Mouse (Mus musculus) left cerebral cortex, adult 18-20 months (tissue): ENCODE results near the gene Lin37. TPM values are rescaled to one million over a fixed set of nuclear protein-coding genes. Genes with fewer than 3 reads are reported as not detected.

Source experiments
- DNase-seq, 2 experiments: peaks; one replicate each; pipeline ENCODE4 v3.0.0; 2021 to 2022; ENCODE audit warnings: low spot score in 2 of 2, mixed read lengths in 1 of 2
- long read RNA-seq, 2 experiments: library from polyadenylated mRNA; stranded (forward); transcript quantifications; one replicate each; pipeline ENCODE4 v2.0.0; 2021
- total RNA-seq, 2 experiments: library from RNA; stranded (reverse); gene quantifications; 2 replicates each; pipeline ENCODE4 v1.2.3; 2021

The Lin37 gene
- 10 to 100 TPM; 56.8 to 60.4 TPM for total RNA-seq
- long read RNA-seq, experiment 1, transcript Lin37-201 (9 exons, 998 nt): major isoform, 18 of 45 reads
- long read RNA-seq, experiment 1, transcript Lin37-202 (9 exons, 1,312 nt): minor isoform, 6 of 45 reads
- long read RNA-seq, experiment 1, partial matches to known transcripts: 0 of 45 reads
- long read RNA-seq, experiment 1, other reads (novel, unspliced or antisense): 21 of 45 reads
- long read RNA-seq, experiment 2, transcript Lin37-201 (9 exons, 998 nt): major isoform, 16 of 37 reads
- long read RNA-seq, experiment 2, partial matches to known transcripts: 3 of 37 reads
- long read RNA-seq, experiment 2, other reads (novel, unspliced or antisense): 14 of 37 reads

GRCm38 (mm10) chr7:30559443-30559954 is at the start of gene Lin37:
Lin37 (minus strand) TSS chr7:30559838.
- DNase-seq: peak; percentile 96 to 98

- DNase-seq: no peak
Measured at GRCm38 (mm10) chr7:30608476-30608875, 48.8 kb upstream of the Lin37 start.

GRCm38 (mm10) chr7:30607706-30608309 is 48.2 kb upstream of the Lin37 start:
- DNase-seq: peak in 1 of 2 experiments; percentile 48

GRCm38 (mm10) chr7:30604944-30605343 is 45.3 kb upstream of the Lin37 start:
- no peak for DNase-seq

- no peak for DNase-seq
Measured at GRCm38 (mm10) chr7:30604424-30604823, 44.8 kb upstream of the Lin37 start.

GRCm38 (mm10) chr7:30602583-30602982 is 42.9 kb upstream of the Lin37 start:
- DNase-seq: no peak

- no peak for DNase-seq
Measured at GRCm38 (mm10) chr7:30600651-30601050, 41.0 kb upstream of the Lin37 start.

- DNase-seq: peak; percentile 90 to 93
Measured at GRCm38 (mm10) chr7:30599933-30600353, 40.3 kb upstream of the Lin37 start.

- no peak for DNase-seq
Measured at GRCm38 (mm10) chr7:30598786-30599185, 39.1 kb upstream of the Lin37 start, which contains the start of gene Zbtb32. Zbtb32 (minus strand) TSS chr7:30598909.

GRCm38 (mm10) chr7:30596811-30597210 is 37.2 kb upstream of the Lin37 start:
- DNase-seq: no peak

- no peak for DNase-seq
Measured at GRCm38 (mm10) chr7:30596093-30596492, 36.5 kb upstream of the Lin37 start.

GRCm38 (mm10) chr7:30594510-30595024 is 34.9 kb upstream of the Lin37 start:
- no peak for DNase-seq

GRCm38 (mm10) chr7:30593579-30594509 is 34.2 kb upstream of the Lin37 start:
- no peak for DNase-seq

- DNase-seq: no peak
Measured at GRCm38 (mm10) chr7:30592772-30593423, 33.3 kb upstream of the Lin37 start.

GRCm38 (mm10) chr7:30591605-30591951 is 31.9 kb upstream of the Lin37 start:
- no peak for DNase-seq

GRCm38 (mm10) chr7:30590927-30591604 is 31.4 kb upstream of the Lin37 start:
- DNase-seq: no peak

- DNase-seq: peak; percentile 81 to 84
Measured at GRCm38 (mm10) chr7:30589435-30590301, 30.0 kb upstream of the Lin37 start.

GRCm38 (mm10) chr7:30588676-30589434 is 29.2 kb upstream of the Lin37 start, which contains the start of gene Kmt2b:
Kmt2b (minus strand) TSS chr7:30588726.
- DNase-seq: peak; percentile 91 to 98
